Comparison of ENCODE assay signal across 23 mouse cellular contexts in genomic region chr7:115290801-115291417, GRCm38 (mm10).
A peak's percentile ranks its signal among the peaks of the same experiment; 100 is the strongest.
DNase-seq lines count a peak whose midpoint lies in the region; ATAC-seq lines count a peak whose summit lies in the region.
"Had no signal": no experiment of that assay in that cellular context is flagged by ENCODE, and none has a peak within 500 bp of the region (broad histone marks: within the 10 kb centered on the region; RNA-seq: fewer than 3 reads in every experiment).

No protein-coding gene starts in this region.

- H3K36me3 ChIP-seq in neural tube, embryonic 12.5 days, result no peaks in the 10 kb centered on the region
- no peaks in the 10 kb centered on the region for H3K36me3 ChIP-seq in hindbrain, embryonic 16.5 days (ENCODE audit: control insufficient read depth, insufficient read depth, low read length)
- H3K36me3 ChIP-seq: embryonic facial prominence, embryonic 15.5 days; heart, embryonic 15.5 days; limb, embryonic 13.5 days; liver, embryonic 13.5 days; midbrain, embryonic 13.5 days had no signal

- 19% methylated on average over 7 of the region's 7 CpGs for WGBS in neural tube, embryonic 12.5 days
- WGBS in hindbrain, embryonic 16.5 days, result 48% methylated on average over 7 of the region's 7 CpGs

- ATAC-seq in neural tube, embryonic 12.5 days (ENCODE audit: low FRiP score, low read depth), result peak; percentile 33; the same call in 1 of the 2 replicates
- ATAC-seq in hindbrain, embryonic 16.5 days, result no peak
- ATAC-seq: CD4-positive, CD25-positive, alpha-beta regulatory T cell, adult 4 months; forebrain, embryonic 16.5 days; intestine, postnatal 0 days; midbrain, embryonic 13.5 days had no signal

- peak; percentile 46 for DNase-seq in embryo, embryonic 10 days (ENCODE audit: low spot score)
- DNase-seq in embryo, embryonic 9.5 days (ENCODE audit: extremely low spot score), result no peak
- peak; percentile 62 for DNase-seq in adrenal gland, adult 8-10 months
- peak; percentile 41 for DNase-seq in embryo, embryonic 10.5 days (ENCODE audit: low spot score)
- no peak for DNase-seq in right cerebral cortex, postnatal 36 days (ENCODE audit: low spot score in 2 of 2)
- DNase-seq: cerebellum, adult 18-20 months; cerebellum, postnatal 14 days; gastrocnemius, postnatal 36 days; heart, postnatal 36 days; kidney, postnatal 36 days; layer of hippocampus, postnatal 36 days; liver, embryonic 13.5 days; lung, adult 2 months; lung, postnatal 14 days had no signal

- peaks cover 5% of the 10 kb centered on the region for H3K4me1 ChIP-seq in neural tube, embryonic 12.5 days
- H3K4me1 ChIP-seq in hindbrain, embryonic 16.5 days (ENCODE audit: control insufficient read depth, insufficient read depth, low read depth, low read length), result no peaks in the 10 kb centered on the region
- H3K4me1 ChIP-seq: heart, embryonic 15.5 days; liver, embryonic 13.5 days had no signal

- H3K4me2 ChIP-seq in neural tube, embryonic 12.5 days (replicated peaks), result no peak overlapping the region
- H3K4me2 ChIP-seq in hindbrain, embryonic 16.5 days (ENCODE audit: low read length), result no peak overlapping the region
- H3K4me2 ChIP-seq: embryonic facial prominence, embryonic 15.5 days; heart, embryonic 15.5 days; limb, embryonic 13.5 days; liver, embryonic 13.5 days; midbrain, embryonic 13.5 days had no signal

- no peaks in the 10 kb centered on the region for H3K27me3 ChIP-seq in neural tube, embryonic 12.5 days (replicated peaks)
- H3K27me3 ChIP-seq in hindbrain, embryonic 16.5 days (replicated peaks; ENCODE audit: control insufficient read depth, insufficient read depth, low read length), result no peaks in the 10 kb centered on the region
- H3K27me3 ChIP-seq: heart, embryonic 15.5 days; limb, embryonic 13.5 days; liver, embryonic 13.5 days; midbrain, embryonic 13.5 days had no signal

- no peaks in the 10 kb centered on the region for H3K9me3 ChIP-seq in neural tube, embryonic 12.5 days
- no peaks in the 10 kb centered on the region for H3K9me3 ChIP-seq in hindbrain, embryonic 16.5 days (ENCODE audit: control insufficient read depth, low read length)
- H3K9me3 ChIP-seq: embryonic facial prominence, embryonic 15.5 days; heart, embryonic 15.5 days; limb, embryonic 13.5 days; liver, embryonic 13.5 days; midbrain, embryonic 13.5 days had no signal

- no peak overlapping the region for H3K27ac ChIP-seq in neural tube, embryonic 12.5 days
- H3K27ac ChIP-seq in hindbrain, embryonic 16.5 days (ENCODE audit: low read depth, low read length), result no peak overlapping the region
- H3K27ac ChIP-seq: embryonic facial prominence, embryonic 15.5 days; heart, embryonic 15.5 days; limb, embryonic 13.5 days; liver, embryonic 13.5 days; midbrain, embryonic 13.5 days had no signal

- H3K4me3 ChIP-seq in neural tube, embryonic 12.5 days, result no peak overlapping the region
- no peak overlapping the region for H3K4me3 ChIP-seq in hindbrain, embryonic 16.5 days (ENCODE audit: low read length)
- H3K4me3 ChIP-seq: embryonic facial prominence, embryonic 15.5 days; heart, embryonic 15.5 days; limb, embryonic 13.5 days; liver, embryonic 13.5 days; midbrain, embryonic 13.5 days had no signal

- H3K9ac ChIP-seq in neural tube, embryonic 12.5 days, result no peak overlapping the region
- H3K9ac ChIP-seq in hindbrain, embryonic 16.5 days (ENCODE audit: low read depth, low read length), result no peak overlapping the region
- H3K9ac ChIP-seq: embryonic facial prominence, embryonic 15.5 days; heart, embryonic 15.5 days; limb, embryonic 13.5 days; liver, embryonic 13.5 days; midbrain, embryonic 13.5 days had no signal

Comparison
In these comparisons a context has a peak if more than half of its experiments do, and no peak if none do; other contexts are left out.
1. DNase-seq: peak in embryo, embryonic 10 days (single experiment), adrenal gland, adult 8-10 months (single experiment) and embryo, embryonic 10.5 days (single experiment); none in embryo, embryonic 9.5 days (single experiment) and right cerebral cortex, postnatal 36 days (0 of 2).